26 mouse cellular contexts compared by ENCODE assay signal in the genomic region with DNA sequence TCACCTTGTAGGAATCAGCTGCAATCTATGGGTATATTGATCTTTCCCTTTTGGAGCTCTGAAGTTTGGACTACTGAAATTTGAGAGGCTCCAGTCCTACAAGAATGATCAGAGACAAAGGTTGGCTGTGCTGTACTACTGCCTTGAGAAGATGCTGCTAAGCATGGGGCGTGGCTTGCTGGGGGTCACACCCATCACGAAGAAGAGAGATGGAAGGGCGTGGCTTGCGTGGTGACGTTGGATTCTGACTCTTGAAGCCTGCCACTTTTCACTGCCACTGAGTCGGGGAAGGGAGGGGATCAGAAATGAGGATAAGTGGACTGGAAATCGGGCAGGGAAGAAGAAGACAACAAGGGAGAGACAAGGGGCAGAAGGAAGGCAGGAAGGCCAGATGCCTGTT. TPM values are rescaled to one million over a fixed set of nuclear protein-coding genes. Genes with fewer than 3 reads are reported as not detected.
"Had no signal": no experiment of that assay in that cellular context is flagged by ENCODE, and none has a peak within 500 bp of the region (broad histone marks: within the 10 kb centered on the region; RNA-seq: fewer than 3 reads in every experiment).

No protein-coding gene starts in this region.

- H3K27ac ChIP-seq: heart, embryonic 13.5 days; heart, embryonic 15.5 days; hindbrain, embryonic 13.5 days; hindbrain, embryonic 15.5 days; kidney, embryonic 15.5 days; kidney, postnatal 0 days; limb, embryonic 13.5 days; limb, embryonic 15.5 days; liver, embryonic 12.5 days; liver, embryonic 14.5 days had no signal

- H3K9ac ChIP-seq: heart, embryonic 13.5 days; heart, embryonic 15.5 days; hindbrain, embryonic 13.5 days; hindbrain, embryonic 15.5 days; kidney, embryonic 15.5 days; limb, embryonic 13.5 days; limb, embryonic 15.5 days; liver, embryonic 12.5 days; liver, embryonic 14.5 days had no signal

- H3K4me1 ChIP-seq: hindbrain, embryonic 15.5 days; limb, embryonic 13.5 days; liver, embryonic 12.5 days had no signal

- H3K4me3 ChIP-seq: heart, embryonic 13.5 days; heart, embryonic 15.5 days; hindbrain, embryonic 13.5 days; hindbrain, embryonic 15.5 days; kidney, embryonic 15.5 days; limb, embryonic 13.5 days; limb, embryonic 15.5 days; liver, embryonic 12.5 days had no signal

- ATAC-seq: intestine, embryonic 16.5 days; liver, embryonic 12.5 days had no signal

- H3K9me3 ChIP-seq: heart, embryonic 13.5 days; heart, embryonic 15.5 days; hindbrain, embryonic 15.5 days; kidney, embryonic 15.5 days; limb, embryonic 13.5 days; limb, embryonic 15.5 days; liver, embryonic 12.5 days had no signal

- H3K27me3 ChIP-seq: heart, embryonic 13.5 days; heart, embryonic 15.5 days; hindbrain, embryonic 13.5 days; hindbrain, embryonic 15.5 days; kidney, embryonic 15.5 days; limb, embryonic 13.5 days; limb, embryonic 15.5 days had no signal

- H3K36me3 ChIP-seq: heart, embryonic 13.5 days; heart, embryonic 15.5 days; hindbrain, embryonic 13.5 days; hindbrain, embryonic 15.5 days; kidney, embryonic 15.5 days; limb, embryonic 13.5 days; limb, embryonic 15.5 days; liver, embryonic 12.5 days had no signal

- H3K4me2 ChIP-seq: heart, embryonic 11.5 days; heart, embryonic 13.5 days; heart, embryonic 15.5 days; hindbrain, embryonic 13.5 days; hindbrain, embryonic 15.5 days; kidney, embryonic 15.5 days; limb, embryonic 13.5 days; limb, embryonic 15.5 days; liver, embryonic 12.5 days had no signal

- DNase-seq: gastrocnemius, postnatal 14 days; gastrocnemius, postnatal 36 days; heart, adult 18-20 months; heart, postnatal 14 days; heart, postnatal 36 days; kidney, adult 11 months; kidney, adult 2 months; kidney, adult 9 months; kidney, postnatal 14 days; kidney, postnatal 36 days; layer of hippocampus, postnatal 36 days; left cerebral cortex, postnatal 4 days had no signal

RNA-seq across cellular contexts. Expression of gene Zfp365, which starts 4.9 kb away (rescaled TPM):
- total RNA-seq: liver, adult 2 months had no signal
- polyA plus RNA-seq: liver, adult 2 months; liver, embryonic 16.5 days had no signal
